Mouse (Mus musculus) Muller cell, postnatal 12 days (primary cell): ENCODE data around the gene Mgll.

Experiments used
- DNase-seq: peaks from one replicate; pipeline ENCODE4 v3.0.0-alpha.2; 2015; ENCODE audit errors: inconsistent ontology term

Mgll gene

DNA sequence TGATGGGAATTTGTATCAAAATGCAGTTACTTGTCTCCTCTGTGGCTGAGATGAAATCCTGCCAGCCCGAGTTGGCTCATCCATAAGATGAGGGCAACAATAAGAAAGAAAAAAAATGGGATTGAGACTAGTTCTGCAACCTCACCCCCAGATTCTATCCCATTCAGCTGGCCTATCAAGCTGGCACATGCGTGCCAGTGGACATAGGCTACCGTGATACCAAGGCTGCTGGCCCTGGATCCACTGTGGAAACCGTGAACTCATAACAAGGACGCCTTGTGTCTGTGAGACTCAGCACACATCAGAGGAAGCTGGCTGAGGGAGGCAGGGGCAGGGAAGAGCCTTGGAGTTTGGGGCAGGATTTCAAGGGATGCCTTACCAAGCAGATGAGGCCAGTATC, 46.8 kb downstream of the Mgll start:
- no peak for DNase-seq

DNA sequence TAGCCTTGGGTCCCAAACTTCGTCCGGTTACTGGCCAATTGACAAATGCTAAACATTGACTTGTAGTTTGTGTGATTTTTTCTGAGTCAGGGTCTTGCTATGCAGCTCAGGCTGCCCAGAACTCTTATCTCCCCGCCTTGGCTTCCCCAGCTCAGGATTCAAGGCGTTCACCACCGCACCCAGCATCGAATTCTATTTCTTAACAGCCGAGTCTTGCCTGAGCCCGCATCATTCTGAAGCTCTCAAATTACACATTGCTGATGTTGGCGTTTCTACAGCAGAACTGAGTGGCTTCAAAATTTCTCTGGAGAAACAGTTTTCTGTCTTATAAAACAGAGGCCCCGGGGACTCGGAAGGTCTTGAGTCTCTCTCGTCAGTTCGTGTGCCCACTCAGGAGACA, 47.8 kb downstream of the Mgll start:
- DNase-seq = no peak

DNA sequence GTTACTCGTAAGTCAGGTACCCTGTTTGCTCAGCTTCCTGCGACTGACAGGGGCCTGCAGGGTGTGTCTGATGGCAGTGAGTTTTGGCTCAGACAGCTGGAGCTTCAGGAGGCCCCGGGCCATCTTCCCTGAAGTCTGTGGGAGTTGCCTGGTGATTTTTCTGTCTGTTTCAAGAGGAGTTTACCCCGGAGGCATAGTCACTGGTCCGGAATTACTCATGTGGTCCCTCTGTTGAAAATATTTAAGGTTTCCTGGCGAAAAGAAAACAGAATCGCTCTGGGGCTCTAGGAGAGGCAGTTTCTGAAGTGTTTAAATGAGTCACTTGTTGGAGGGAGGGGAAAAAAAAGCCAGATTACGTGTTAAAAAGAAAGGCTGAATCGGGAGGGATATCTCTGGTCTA, 49.8 kb downstream of the Mgll start:
- no peak for DNase-seq

DNA sequence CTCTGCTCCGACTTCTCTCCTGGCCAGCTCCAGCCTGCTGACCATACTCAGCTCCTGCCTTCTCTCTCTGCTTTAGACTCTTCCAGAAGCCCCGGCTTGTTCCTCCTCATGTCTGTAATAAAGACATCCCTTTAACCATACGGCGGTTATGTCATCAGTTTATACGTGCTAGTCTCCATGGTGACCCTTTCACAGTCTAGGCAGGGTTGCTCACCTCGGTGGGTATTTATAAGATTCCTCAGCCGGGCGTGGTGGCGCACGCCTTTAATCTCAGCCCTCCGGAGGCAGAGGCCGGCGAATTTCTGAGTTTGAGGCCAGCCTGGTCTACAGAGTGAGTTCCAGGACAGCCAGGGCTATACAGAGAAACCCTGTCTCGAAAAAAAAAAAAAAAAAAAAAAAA, 51.1 kb downstream of the Mgll start:
- no peak for DNase-seq

DNA sequence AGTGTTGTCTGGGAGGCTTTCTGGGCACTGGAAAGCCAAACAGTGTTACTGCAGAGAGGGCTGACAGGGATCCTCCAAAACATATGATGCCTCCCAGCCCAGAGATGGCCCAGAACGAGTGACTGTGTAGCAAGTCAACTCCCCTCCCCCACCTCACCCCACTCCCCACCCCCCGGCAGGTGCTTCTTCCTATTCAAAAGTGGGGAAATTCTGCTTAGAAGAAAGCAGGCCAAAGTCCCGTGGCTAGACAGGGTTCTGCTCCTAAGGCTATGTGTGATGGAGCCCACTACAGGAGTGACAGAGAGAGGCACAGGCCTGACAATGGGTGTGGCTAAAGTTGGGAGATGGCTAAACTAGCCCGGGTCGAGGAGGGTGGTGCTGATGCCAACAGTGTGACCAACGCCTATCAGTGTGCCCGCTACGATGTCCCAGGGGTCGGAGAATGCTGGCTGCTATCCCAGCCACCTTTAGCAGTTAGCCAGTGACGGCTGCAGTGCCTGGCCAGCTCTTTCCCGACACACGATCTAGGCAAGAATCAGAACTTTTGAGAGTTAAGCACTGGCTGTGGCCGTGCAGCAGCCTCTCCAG, 52.2 kb downstream of the Mgll start:
- DNase-seq = no peak

DNA sequence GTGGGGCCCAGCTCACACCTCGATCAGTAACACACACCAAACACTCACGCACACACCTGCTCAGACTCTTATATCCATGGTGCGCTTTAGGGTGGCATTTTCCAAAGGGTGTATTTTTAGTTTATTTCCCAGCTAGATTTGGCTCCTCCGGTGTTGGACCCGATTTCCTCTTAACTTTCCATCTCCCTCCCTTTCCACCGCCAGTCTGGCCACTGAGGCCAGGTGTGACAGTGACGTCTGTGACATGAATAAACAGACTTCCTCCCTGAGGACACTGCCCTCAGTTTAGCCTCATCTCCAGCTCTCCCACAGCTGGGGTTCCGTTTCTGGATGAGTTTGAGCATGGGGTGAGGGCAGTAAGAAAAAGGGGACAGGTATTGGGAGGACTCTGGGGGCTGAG, 52.8 kb downstream of the Mgll start:
- no peak for DNase-seq

DNA sequence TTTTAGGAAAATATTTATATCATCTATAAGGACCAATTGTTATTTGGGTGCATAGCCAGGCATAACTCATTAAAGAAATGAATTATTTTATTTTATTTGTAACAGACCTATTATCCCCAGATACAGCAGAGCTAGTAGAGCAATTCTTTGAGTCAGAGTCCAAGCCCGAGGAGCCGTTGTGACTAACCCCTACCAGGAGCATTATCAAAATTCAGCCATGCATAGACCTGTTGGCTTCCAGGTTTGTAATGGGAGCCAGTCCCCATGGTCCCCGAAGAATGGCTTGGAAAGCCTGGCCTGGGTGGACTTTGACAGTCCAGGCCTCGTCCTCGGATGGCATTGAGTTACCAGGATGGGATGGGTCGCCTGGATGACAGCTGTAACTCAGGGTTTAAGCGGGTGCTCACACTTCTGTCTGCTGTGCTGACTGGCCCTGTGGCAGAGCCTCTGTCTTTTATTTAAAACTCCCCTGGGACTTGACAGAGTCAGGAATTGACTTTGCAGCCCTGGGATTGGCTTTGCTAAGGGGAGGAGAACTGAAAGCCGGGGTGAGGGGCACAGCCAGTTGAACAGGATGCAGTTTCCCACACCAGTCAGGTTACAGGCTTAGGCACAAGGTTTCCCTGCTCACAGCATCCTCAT, 54.0 kb downstream of the Mgll start:
- peak; percentile 82 for DNase-seq

DNA sequence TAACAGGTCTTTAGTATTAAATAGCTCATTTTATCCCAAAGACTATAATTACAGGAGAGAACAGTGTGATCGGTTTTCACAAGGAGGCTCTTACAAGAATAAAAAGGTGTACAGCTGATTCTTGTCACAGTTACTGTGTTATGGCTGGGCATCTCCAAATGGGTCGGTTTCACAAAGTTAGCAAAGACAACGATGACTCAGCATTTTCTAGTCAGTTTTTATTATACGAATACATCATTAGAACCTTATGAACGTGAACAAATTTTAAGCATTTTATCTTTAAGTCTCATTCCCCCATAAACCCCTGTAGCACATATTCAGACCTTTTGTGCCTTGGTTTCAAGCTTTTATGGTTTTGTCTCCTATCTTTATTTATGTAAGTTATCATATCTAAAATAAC, 55.5 kb downstream of the Mgll start:
- no peak for DNase-seq

- no peak for DNase-seq
Observed at GRCm38 (mm10) chr6:88781919-88782318, 57.7 kb downstream of the Mgll start.

GRCm38 (mm10) chr6:88782981-88783397, 58.8 kb downstream of the Mgll start:
- DNase-seq = no peak

GRCm38 (mm10) chr6:88784691-88785173, 60.5 kb downstream of the Mgll start:
- DNase-seq = no peak

DNA sequence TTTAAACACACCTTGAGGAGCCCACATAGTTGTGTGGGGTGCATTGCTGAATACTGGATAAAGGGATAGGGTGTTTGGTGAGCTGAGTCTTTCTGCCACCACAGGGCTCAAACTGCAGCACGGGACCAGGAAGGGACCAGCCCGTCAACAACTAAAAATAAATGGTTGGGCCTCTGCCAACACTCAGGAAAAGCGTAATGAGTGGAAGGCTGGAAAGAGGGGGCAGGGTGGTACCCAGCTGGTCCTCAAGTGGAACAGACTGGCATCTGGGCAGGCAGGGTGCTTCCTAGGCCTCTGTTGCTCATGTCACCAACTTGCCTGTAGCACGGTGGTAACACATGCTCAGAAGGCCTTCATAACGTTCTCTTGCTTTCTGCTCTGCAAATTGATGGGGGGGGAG, 61.1 kb downstream of the Mgll start:
- no peak for DNase-seq

- no peak for DNase-seq
Observed at GRCm38 (mm10) chr6:88785781-88786542, 61.8 kb downstream of the Mgll start.

DNA sequence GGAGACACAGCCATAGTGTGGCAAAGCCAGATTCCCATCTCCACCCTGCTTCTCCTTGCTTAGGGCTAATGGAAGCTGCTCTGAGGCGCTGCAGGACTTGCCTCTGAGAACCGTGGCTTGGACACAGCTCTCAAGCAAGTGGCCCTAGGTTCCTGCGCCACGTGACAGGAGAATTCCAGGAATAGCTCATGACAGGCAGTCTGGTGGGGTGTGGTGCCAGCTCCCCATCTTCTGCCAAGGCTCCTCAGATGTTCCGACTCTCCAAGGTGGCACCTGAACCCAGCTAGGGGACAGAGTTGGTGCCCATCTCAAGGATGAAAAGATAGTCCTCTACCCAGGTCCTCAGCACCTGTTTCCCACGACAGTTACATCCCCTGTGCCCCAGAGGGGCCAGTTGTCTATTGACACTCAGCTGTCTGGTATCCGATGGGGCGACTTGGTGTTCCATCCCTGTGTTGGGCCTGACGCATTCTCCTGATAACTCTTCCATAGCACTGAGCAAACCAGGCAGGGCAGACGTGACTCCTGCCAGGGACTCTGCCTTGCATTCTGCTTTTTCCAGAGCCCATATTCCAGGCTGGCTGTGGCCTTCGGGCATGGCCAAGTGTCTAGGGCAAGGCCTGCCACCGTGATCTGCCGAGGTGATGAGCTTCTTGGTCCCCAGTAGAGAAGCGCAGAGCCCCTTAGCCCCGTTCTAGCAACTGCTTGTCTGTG, 62.7 kb downstream of the Mgll start:
- DNase-seq = peak; percentile 77

- DNase-seq = peak; percentile 94
Observed at GRCm38 (mm10) chr6:88787496-88787895, 63.3 kb downstream of the Mgll start.

DNA sequence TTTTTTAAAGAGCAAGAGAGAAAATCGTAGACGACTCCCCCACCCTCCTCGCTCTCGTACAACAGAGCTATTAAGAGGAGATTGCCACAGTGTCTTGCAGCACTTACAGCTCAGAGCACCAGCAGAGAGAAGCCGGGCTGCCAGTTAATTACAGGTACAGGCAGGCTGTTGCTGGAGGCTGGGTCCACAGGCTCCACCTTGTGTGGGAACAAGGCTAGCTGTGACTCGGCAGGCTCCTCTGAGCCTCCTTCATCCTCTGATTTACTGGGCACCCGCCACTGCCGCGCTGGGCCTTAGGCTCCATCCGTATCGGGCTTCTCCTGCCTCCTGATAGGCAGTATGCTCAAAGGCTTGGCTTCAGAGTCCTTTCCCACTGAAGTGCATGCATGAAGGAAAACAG, 64.0 kb downstream of the Mgll start:
- DNase-seq = no peak

DNA sequence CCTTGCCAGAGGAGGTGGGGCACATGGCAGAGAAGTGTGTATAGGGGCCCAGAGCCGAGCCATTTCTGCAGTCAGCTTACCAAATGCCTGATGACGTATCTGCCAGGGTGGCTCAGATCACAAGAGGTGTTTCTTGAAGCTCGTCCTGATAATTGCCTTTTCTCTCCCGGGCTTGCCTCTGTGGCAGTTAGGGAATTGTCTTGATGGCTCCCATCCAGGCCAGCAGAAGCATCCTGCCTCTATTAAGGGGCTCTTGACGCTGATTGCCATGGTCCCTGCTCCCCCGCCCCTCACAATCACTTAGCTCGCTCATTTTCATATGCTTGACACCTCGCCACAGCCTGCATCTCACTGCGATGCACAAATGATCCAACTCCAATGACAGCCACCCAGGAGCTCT, 67.1 kb downstream of the Mgll start:
- peak; percentile 25 for DNase-seq

DNA sequence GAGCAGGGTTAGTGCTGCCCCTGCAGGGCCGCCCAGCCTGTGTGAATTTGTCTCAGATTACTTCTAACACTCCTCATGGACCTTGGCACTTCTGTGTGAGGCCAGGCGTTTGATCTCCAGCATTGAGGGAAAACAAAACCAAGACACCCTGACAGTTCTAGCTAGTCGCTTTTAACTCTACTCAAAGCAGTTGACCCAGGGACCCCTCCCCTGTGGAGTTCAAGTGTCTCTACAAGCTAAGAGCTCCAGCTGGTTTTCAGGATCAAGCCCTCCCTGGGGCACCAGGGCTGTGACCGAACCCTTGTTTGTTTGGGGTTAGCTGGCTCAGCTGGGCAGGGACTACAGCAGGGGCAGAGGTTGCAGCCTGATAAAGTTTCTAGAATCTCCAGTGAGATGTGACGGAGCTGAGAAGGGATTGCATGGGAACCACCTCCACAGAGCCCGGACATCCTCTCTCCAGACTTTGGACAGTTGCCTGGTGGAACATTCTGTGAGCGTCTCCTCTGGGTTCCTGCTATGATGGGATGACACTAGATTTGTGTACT, 68.0 kb downstream of the Mgll start:
- DNase-seq = peak; percentile 33

GRCm38 (mm10) chr6:88793243-88793642, 69.0 kb downstream of the Mgll start:
- peak; percentile 54 for DNase-seq

- no peak for DNase-seq
Observed at GRCm38 (mm10) chr6:88793872-88794271, 69.7 kb downstream of the Mgll start.

GRCm38 (mm10) chr6:88794561-88794971, 70.4 kb downstream of the Mgll start:
- no peak for DNase-seq

DNA sequence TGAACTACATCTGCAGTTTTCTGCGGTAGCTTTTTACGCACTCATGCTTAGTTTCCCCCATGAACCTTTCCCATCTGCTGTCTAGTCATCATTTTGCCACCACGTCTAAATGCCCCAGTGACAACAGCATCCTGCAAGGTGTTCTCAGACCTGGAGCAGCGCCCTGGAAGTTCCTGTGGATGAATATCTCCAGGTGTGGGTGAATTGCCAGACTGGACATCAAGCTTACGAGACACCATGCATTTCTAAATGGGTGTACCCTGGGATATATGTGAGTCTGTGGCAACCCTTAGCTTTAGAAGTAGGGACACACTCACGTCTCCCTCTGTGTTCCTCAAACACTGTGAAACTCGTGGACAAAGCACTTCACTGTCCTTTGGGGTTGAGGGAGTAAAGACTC, 76.0 kb downstream of the Mgll start:
- no peak for DNase-seq
